Mouse (Mus musculus): ENCODE data around the gene Alkbh3. TPM values are rescaled to one million over a fixed set of nuclear protein-coding genes. Genes with fewer than 3 reads are reported as not detected.
A peak's percentile ranks its signal among the peaks of the same experiment; 100 is the strongest.

Alkbh3 gene
- polyA plus RNA-seq, 1 experiment: 54.7 TPM

GRCm38 (mm10) chr2:93964494-93965160, 46.0 kb downstream of the Alkbh3 start:
- DNase-seq (ENCODE audit: low read depth): peak; percentile 91
- TF ChIP-seq CTCF (IDR thresholded peaks at IDR 0.05; ENCODE audit: borderline replicate concordance, extremely low read depth, insufficient read depth, insufficient read length): no peak
- no peak for TF ChIP-seq POLR2A (IDR thresholded peaks at IDR 0.05; ENCODE audit: borderline replicate concordance, extremely low read depth, insufficient read depth, insufficient read length, poor library complexity, severe bottlenecking)

GRCm38 (mm10) chr2:93963802-93964201, 46.8 kb downstream of the Alkbh3 start:
- DNase-seq (ENCODE audit: low read depth): no peak
- no peak for TF ChIP-seq POLR2A (IDR thresholded peaks at IDR 0.05; ENCODE audit: borderline replicate concordance, extremely low read depth, insufficient read depth, insufficient read length, poor library complexity, severe bottlenecking)
- TF ChIP-seq CTCF (IDR thresholded peaks at IDR 0.05; ENCODE audit: borderline replicate concordance, extremely low read depth, insufficient read depth, insufficient read length): no peak

- DNase-seq (ENCODE audit: low read depth): no peak
Measured at GRCm38 (mm10) chr2:93961716-93962115, 48.9 kb downstream of the Alkbh3 start.

GRCm38 (mm10) chr2:93959346-93959745, 51.3 kb downstream of the Alkbh3 start:
- TF ChIP-seq POLR2A (IDR thresholded peaks at IDR 0.05; ENCODE audit: borderline replicate concordance, extremely low read depth, insufficient read depth, insufficient read length, poor library complexity, severe bottlenecking) (no peak), CTCF (IDR thresholded peaks at IDR 0.05; ENCODE audit: borderline replicate concordance, extremely low read depth, insufficient read depth, insufficient read length) (no peak)
- no peak for DNase-seq (ENCODE audit: low read depth)

More at GRCm38 (mm10) chr2:93961716-93962115, 48.9 kb downstream of the Alkbh3 start:
- TF ChIP-seq CTCF (IDR thresholded peaks at IDR 0.05; ENCODE audit: borderline replicate concordance, extremely low read depth, insufficient read depth, insufficient read length): no peak

- no peak for DNase-seq (ENCODE audit: low read depth)
- TF ChIP-seq POLR2A (IDR thresholded peaks at IDR 0.05; ENCODE audit: borderline replicate concordance, extremely low read depth, insufficient read depth, insufficient read length, poor library complexity, severe bottlenecking) (no peak), CTCF (IDR thresholded peaks at IDR 0.05; ENCODE audit: borderline replicate concordance, extremely low read depth, insufficient read depth, insufficient read length) (no peak)
Measured at GRCm38 (mm10) chr2:93958216-93958615, 52.4 kb downstream of the Alkbh3 start.

GRCm38 (mm10) chr2:93957785-93958175, 52.8 kb downstream of the Alkbh3 start:
- no peak for DNase-seq (ENCODE audit: low read depth)
- TF ChIP-seq POLR2A (IDR thresholded peaks at IDR 0.05; ENCODE audit: borderline replicate concordance, extremely low read depth, insufficient read depth, insufficient read length, poor library complexity, severe bottlenecking): no peak
- no peak for TF ChIP-seq CTCF (IDR thresholded peaks at IDR 0.05; ENCODE audit: borderline replicate concordance, extremely low read depth, insufficient read depth, insufficient read length)

- DNase-seq (ENCODE audit: low read depth): peak; percentile 96
- TF ChIP-seq CTCF (IDR thresholded peaks at IDR 0.05; ENCODE audit: borderline replicate concordance, extremely low read depth, insufficient read depth, insufficient read length) (no peak), POLR2A (IDR thresholded peaks at IDR 0.05; ENCODE audit: borderline replicate concordance, extremely low read depth, insufficient read depth, insufficient read length, poor library complexity, severe bottlenecking) (peak; percentile 68)
Measured at GRCm38 (mm10) chr2:93956908-93957784, 53.5 kb downstream of the Alkbh3 start, which contains the start of gene Gm13889. TSS of gene Gm13889 (minus strand) at chr2:93957201.

- DNase-seq (ENCODE audit: low read depth): peak; percentile 83
- TF ChIP-seq CTCF (IDR thresholded peaks at IDR 0.05; ENCODE audit: borderline replicate concordance, extremely low read depth, insufficient read depth, insufficient read length) (no peak), POLR2A (IDR thresholded peaks at IDR 0.05; ENCODE audit: borderline replicate concordance, extremely low read depth, insufficient read depth, insufficient read length, poor library complexity, severe bottlenecking) (no peak)
Measured at GRCm38 (mm10) chr2:93956331-93956801, 54.2 kb downstream of the Alkbh3 start.

- TF ChIP-seq POLR2A (IDR thresholded peaks at IDR 0.05; ENCODE audit: borderline replicate concordance, extremely low read depth, insufficient read depth, insufficient read length, poor library complexity, severe bottlenecking) (no peak), CTCF (IDR thresholded peaks at IDR 0.05; ENCODE audit: borderline replicate concordance, extremely low read depth, insufficient read depth, insufficient read length) (no peak)
- peak; percentile 53 for DNase-seq (ENCODE audit: low read depth)
Measured at GRCm38 (mm10) chr2:93955886-93956285, 54.7 kb downstream of the Alkbh3 start.

GRCm38 (mm10) chr2:93954781-93955578, 55.6 kb downstream of the Alkbh3 start:
- TF ChIP-seq CTCF (IDR thresholded peaks at IDR 0.05; ENCODE audit: borderline replicate concordance, extremely low read depth, insufficient read depth, insufficient read length) (no peak), POLR2A (IDR thresholded peaks at IDR 0.05; ENCODE audit: borderline replicate concordance, extremely low read depth, insufficient read depth, insufficient read length, poor library complexity, severe bottlenecking) (no peak)
- DNase-seq (ENCODE audit: low read depth): peak; percentile 63

- DNase-seq (ENCODE audit: low read depth): peak; percentile 61
Measured at GRCm38 (mm10) chr2:93953726-93954125, 56.9 kb downstream of the Alkbh3 start.

More at GRCm38 (mm10) chr2:93953726-93954125, 56.9 kb downstream of the Alkbh3 start:
- TF ChIP-seq POLR2A (IDR thresholded peaks at IDR 0.05; ENCODE audit: borderline replicate concordance, extremely low read depth, insufficient read depth, insufficient read length, poor library complexity, severe bottlenecking): no peak
- TF ChIP-seq CTCF (IDR thresholded peaks at IDR 0.05; ENCODE audit: borderline replicate concordance, extremely low read depth, insufficient read depth, insufficient read length): no peak

Measured in brain, embryonic 14.5 days (tissue).